Mouse (Mus musculus) embryonic stem cell, embryonic (primary cell): Measurements from ENCODE around the gene Gm21477.
"Not testable (repeated sequence)": the region's sequence is repeated elsewhere in the genome, so short reads cannot be mapped to it uniquely, and the experiment has no call there.

Experiments
- CTCF ChIA-PET, 4 experiments: fragments of 300-600 bp in 2 of 4; fragments of 350-600 bp in 2 of 4; sonication (Branson Sonifier 250); formaldehyde crosslinking; loops; one replicate each; lab custom pipeline; 2022; ENCODE audit warnings: inconsistent platforms in 2 of 4; lab: Charles Lee
- POLR2A ChIA-PET, 4 experiments: fragments of 300-600 bp in 2 of 4; fragments of 350-600 bp in 2 of 4; sonication (Branson Sonifier 250); formaldehyde crosslinking; loops; one replicate each; lab custom pipeline; 2022; ENCODE audit warnings: antibody characterized with exemption in 4 of 4, inconsistent platforms in 1 of 4; lab: Charles Lee

Gm21477 gene

DNA sequence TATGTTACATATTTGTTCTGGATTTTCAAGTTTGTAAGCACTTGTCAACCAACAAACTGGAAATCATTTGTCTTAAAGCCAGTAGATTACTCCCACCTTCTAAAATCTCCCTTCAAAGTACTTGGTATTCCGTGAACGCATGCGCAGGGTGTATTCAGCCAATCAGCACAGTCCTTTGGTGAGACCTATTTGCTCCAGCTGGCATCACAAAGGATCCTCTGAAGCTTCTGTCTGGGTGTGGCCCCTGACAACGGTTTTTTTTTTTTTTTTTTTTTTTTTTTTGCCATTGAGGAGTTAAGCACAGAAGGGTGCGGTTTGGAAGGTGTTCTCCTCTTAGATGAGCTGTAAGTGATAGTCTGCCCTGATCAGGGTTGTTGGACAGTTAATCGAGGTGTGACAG lies at the start of gene Gm21477:
Gene Gm21477 (plus strand): TSS at position 301 of the 400 bp plus-strand sequence.
- POLR2A ChIA-PET, CTCF ChIA-PET: not testable (repeated sequence)
